Mouse (Mus musculus): ENCODE data around the gene Gm49383.

The Gm49383 gene

GRCm38 (mm10) chr12:69196444-69197377, at the start of gene Gm49383:
Gm49383 (minus strand) TSS chr12:69197104.
- peak; percentile 68 to 84 for DNase-seq (ENCODE audit: low spot score in 2 of 2)

GRCm38 (mm10) chr12:69241771-69242431, 45.0 kb upstream of the Gm49383 start:
- DNase-seq (ENCODE audit: low spot score in 2 of 2), result peak; percentile 57 to 83

- DNase-seq (ENCODE audit: low spot score in 2 of 2), result no peak
Observed at GRCm38 (mm10) chr12:69241405-69241770, 44.5 kb upstream of the Gm49383 start.

GRCm38 (mm10) chr12:69240876-69241275, 44.0 kb upstream of the Gm49383 start, which contains the start of gene Klhdc1:
Klhdc1 (plus strand) TSS chr12:69241176.
- DNase-seq (ENCODE audit: low spot score in 2 of 2), result no peak

GRCm38 (mm10) chr12:69238284-69238683, 41.4 kb upstream of the Gm49383 start:
- DNase-seq (ENCODE audit: low spot score in 2 of 2), result no peak

- no peak for DNase-seq (ENCODE audit: low spot score in 2 of 2)
Observed at GRCm38 (mm10) chr12:69235782-69236181, 38.9 kb upstream of the Gm49383 start.

- peak; percentile 60 to 79 for DNase-seq (ENCODE audit: low spot score in 2 of 2)
Observed at GRCm38 (mm10) chr12:69229251-69229650, 32.3 kb upstream of the Gm49383 start.

GRCm38 (mm10) chr12:69227776-69228466, 31.0 kb upstream of the Gm49383 start, which contains the start of gene Pole2:
Pole2 (minus strand) TSS chr12:69228195.
- DNase-seq (ENCODE audit: low spot score in 2 of 2), result peak; percentile 89 to 96

- DNase-seq (ENCODE audit: low spot score in 2 of 2), result no peak
Observed at GRCm38 (mm10) chr12:69220613-69221277, 23.8 kb upstream of the Gm49383 start.

GRCm38 (mm10) chr12:69216587-69216986, 19.7 kb upstream of the Gm49383 start:
- DNase-seq (ENCODE audit: low spot score in 2 of 2), result no peak

GRCm38 (mm10) chr12:69215000-69215785, 18.3 kb upstream of the Gm49383 start:
- DNase-seq (ENCODE audit: low spot score in 2 of 2), result no peak

- no peak for DNase-seq (ENCODE audit: low spot score in 2 of 2)
Observed at GRCm38 (mm10) chr12:69214393-69214792, 17.5 kb upstream of the Gm49383 start.

- DNase-seq (ENCODE audit: low spot score in 2 of 2), result no peak
Observed at GRCm38 (mm10) chr12:69213186-69213777, 16.4 kb upstream of the Gm49383 start.

- DNase-seq (ENCODE audit: low spot score in 2 of 2), result no peak
Observed at GRCm38 (mm10) chr12:69211057-69211456, 14.2 kb upstream of the Gm49383 start.

- DNase-seq (ENCODE audit: low spot score in 2 of 2), result no peak
Observed at GRCm38 (mm10) chr12:69210056-69210979, 13.4 kb upstream of the Gm49383 start.

GRCm38 (mm10) chr12:69208520-69208919, 11.6 kb upstream of the Gm49383 start:
- no peak for DNase-seq (ENCODE audit: low spot score in 2 of 2)

- no peak for DNase-seq (ENCODE audit: low spot score in 2 of 2)
Observed at GRCm38 (mm10) chr12:69207926-69208325, 11.0 kb upstream of the Gm49383 start.

GRCm38 (mm10) chr12:69207396-69207795, 10.5 kb upstream of the Gm49383 start:
- DNase-seq (ENCODE audit: low spot score in 2 of 2), result no peak
